Mouse (Mus musculus) stomach, embryonic 15.5 days (tissue): ENCODE results near the gene Senp8. TPM values are rescaled to one million over a fixed set of nuclear protein-coding genes. Genes with fewer than 3 reads are reported as not detected.

Experiments
- ATAC-seq: fragments of 200-750 bp; cut with Nextera tagmentation; 2 replicates; pipeline ENCODE4 v1.8.0; 2017; ENCODE audit warnings: low read depth, moderate number of reproducible peaks, moderate TSS enrichment; ENCODE audit not compliant: insufficient read depth, low FRiP score
- H3K27ac ChIP-seq: fragments of 300-500 bp; sonication (generic); 2 replicates; pipeline ENCODE4 v1.5.1; 2015; ENCODE audit warnings: mild to moderate bottlenecking, inconsistent platforms
- H3K27me3 ChIP-seq: fragments of 300-500 bp; sonication (generic); replicated peaks from 2 replicates; pipeline ENCODE4 v1.6.1; 2015; ENCODE audit warnings: inconsistent platforms
- H3K36me3 ChIP-seq: fragments of 300-500 bp; sonication (generic); 2 replicates; pipeline ENCODE4 v1.6.1; 2015; ENCODE audit warnings: inconsistent platforms
- H3K4me1 ChIP-seq: fragments of 300-500 bp; sonication (generic); 2 replicates; pipeline ENCODE4 v1.6.1; 2015; ENCODE audit warnings: inconsistent platforms
- H3K4me2 ChIP-seq: fragments of 300-500 bp; sonication (generic); 2 replicates; pipeline ENCODE4 v1.6.1; 2015; ENCODE audit warnings: mild to moderate bottlenecking, inconsistent platforms
- H3K4me3 ChIP-seq: fragments of 300-500 bp; sonication (generic); replicated peaks from 2 replicates; pipeline ENCODE4 v1.5.1; 2015; ENCODE audit warnings: inconsistent platforms
- H3K9ac ChIP-seq: fragments of 300-500 bp; sonication (generic); 2 replicates; pipeline ENCODE4 v1.6.1; 2015; ENCODE audit warnings: inconsistent platforms
- H3K9me3 ChIP-seq: fragments of 300-500 bp; sonication (generic); 2 replicates; pipeline ENCODE4 v1.6.1; 2016; ENCODE audit warnings: inconsistent platforms
- WGBS: fragments of 180-500 bp; shearing (Covaris S2); methylation state at CpG from one replicate; pipeline ENCODE4 v1.1.7; 2015; 5-methylcytosine and 5-hydroxymethylcytosine counted together
- polyA plus RNA-seq: library from polyadenylated mRNA; unstranded; fragments of >200 nt; fragmentation: Nextera tagmentation; extraction: Ambion mirVana; gene quantifications from 2 replicates; pipeline ENCODE4 v1.2.1, GENCODE M21; 2015

The Senp8 gene
- polyA plus RNA-seq, 1 experiment from 2014 or later, result 10.0 TPM

GRCm38 (mm10) chr9:59740593-59740992 is 9.9 kb downstream of the Senp8 start:
- Histone ChIP-seq H3K9ac (no peak overlapping the region), H3K27me3 (no peaks in the 10 kb centered on the region), H3K4me3 (no peak overlapping the region), H3K4me1 (no peaks in the 10 kb centered on the region), H3K9me3 (no peaks in the 10 kb centered on the region), H3K36me3 (no peaks in the 10 kb centered on the region), H3K4me2 (no peak overlapping the region), H3K27ac (no peak overlapping the region)
- ATAC-seq, result no peak
- 68% methylated on average over 2 of the region's 2 CpGs for WGBS

- ATAC-seq, result no peak
Measured at GRCm38 (mm10) chr9:59735394-59735793, 15.1 kb downstream of the Senp8 start.

GRCm38 (mm10) chr9:59733075-59733474 is 17.4 kb downstream of the Senp8 start:
- ATAC-seq, result no peak

More at GRCm38 (mm10) chr9:59735394-59735793, 15.1 kb downstream of the Senp8 start:
- Histone ChIP-seq H3K4me3 (no peak overlapping the region), H3K27me3 (no peaks in the 10 kb centered on the region), H3K36me3 (no peaks in the 10 kb centered on the region), H3K27ac (no peak overlapping the region), H3K9me3 (no peaks in the 10 kb centered on the region), H3K4me1 (no peaks in the 10 kb centered on the region), H3K4me2 (no peak overlapping the region), H3K9ac (no peak overlapping the region)
- WGBS, result 30% methylated on average over 4 of the region's 4 CpGs

GRCm38 (mm10) chr9:59731136-59731535 is 19.4 kb downstream of the Senp8 start:
- Histone ChIP-seq H3K4me3 (no peak overlapping the region), H3K27ac (no peak overlapping the region), H3K9me3 (no peaks in the 10 kb centered on the region), H3K27me3 (no peaks in the 10 kb centered on the region), H3K9ac (no peak overlapping the region), H3K36me3 (no peaks in the 10 kb centered on the region), H3K4me2 (no peak overlapping the region), H3K4me1 (no peaks in the 10 kb centered on the region)
- WGBS, result 88% methylated on average over 5 of the region's 5 CpGs
- no peak for ATAC-seq

More at GRCm38 (mm10) chr9:59733075-59733474, 17.4 kb downstream of the Senp8 start:
- Histone ChIP-seq H3K4me3 (no peak overlapping the region), H3K9me3 (no peaks in the 10 kb centered on the region), H3K27me3 (no peaks in the 10 kb centered on the region), H3K9ac (no peak overlapping the region), H3K36me3 (no peaks in the 10 kb centered on the region), H3K4me2 (no peak overlapping the region), H3K27ac (peak overlapping the region; percentile 41; the same call in 1 of the 2 replicates), H3K4me1 (no peaks in the 10 kb centered on the region)
- WGBS, result 59% methylated on average over 6 of the region's 6 CpGs

GRCm38 (mm10) chr9:59727569-59728286 is 22.8 kb downstream of the Senp8 start:
- no peak for ATAC-seq
- no peak overlapping the region for H3K27ac ChIP-seq
- H3K27me3 ChIP-seq, result no peaks in the 10 kb centered on the region
- no peaks in the 10 kb centered on the region for H3K9me3 ChIP-seq
- H3K4me1 ChIP-seq, result peaks cover 10% of the 10 kb centered on the region
- no peak overlapping the region for H3K4me2 ChIP-seq
- H3K4me3 ChIP-seq, result no peak overlapping the region
- H3K9ac ChIP-seq, result no peak overlapping the region
- WGBS, result 79% methylated on average over 11 of the region's 11 CpGs
- H3K36me3 ChIP-seq, result no peaks in the 10 kb centered on the region

- H3K27ac ChIP-seq, result no peak overlapping the region
- H3K9ac ChIP-seq, result no peak overlapping the region
- WGBS, result 72% methylated on average over 10 of the region's 10 CpGs
- no peaks in the 10 kb centered on the region for H3K9me3 ChIP-seq
- no peak overlapping the region for H3K4me3 ChIP-seq
- H3K4me2 ChIP-seq, result no peak overlapping the region
- no peak for ATAC-seq
- no peaks in the 10 kb centered on the region for H3K36me3 ChIP-seq
- H3K4me1 ChIP-seq, result peaks cover 10% of the 10 kb centered on the region
- no peaks in the 10 kb centered on the region for H3K27me3 ChIP-seq
Measured at GRCm38 (mm10) chr9:59725515-59725914, 25.0 kb downstream of the Senp8 start.

GRCm38 (mm10) chr9:59723791-59724442 is 26.6 kb downstream of the Senp8 start:
- 0 out of 2 replicates have a peak, but pooled peaks have one; percentile 31 for ATAC-seq
- H3K27ac ChIP-seq, result 0 out of 2 replicates have a peak overlapping the region, but pooled peaks have one; percentile 7

GRCm38 (mm10) chr9:59723096-59723657 is 27.3 kb downstream of the Senp8 start:
- peak overlapping the region; percentile 14; the same call in 1 of the 2 replicates for H3K4me3 ChIP-seq
- H3K9me3 ChIP-seq, result no peaks in the 10 kb centered on the region
- H3K9ac ChIP-seq, result no peak overlapping the region
- H3K27ac ChIP-seq, result 0 out of 2 replicates have a peak overlapping the region, but pooled peaks have one; percentile 7
- peak; percentile 50; the same call in 1 of the 2 replicates for ATAC-seq
- H3K4me2 ChIP-seq, result peak overlapping the region; percentile 48
- H3K4me1 ChIP-seq, result peaks cover 10% of the 10 kb centered on the region
- WGBS, result 15% methylated on average over 10 of the region's 10 CpGs
- H3K27me3 ChIP-seq, result no peaks in the 10 kb centered on the region
- no peaks in the 10 kb centered on the region for H3K36me3 ChIP-seq

More at GRCm38 (mm10) chr9:59723791-59724442, 26.6 kb downstream of the Senp8 start:
- H3K9ac ChIP-seq, result no peak overlapping the region
- H3K4me3 ChIP-seq, result no peak overlapping the region
- no peaks in the 10 kb centered on the region for H3K27me3 ChIP-seq
- peaks cover 10% of the 10 kb centered on the region for H3K4me1 ChIP-seq
- no peaks in the 10 kb centered on the region for H3K9me3 ChIP-seq
- 49% methylated on average over 8 of the region's 8 CpGs for WGBS
- H3K36me3 ChIP-seq, result no peaks in the 10 kb centered on the region
- no peak overlapping the region for H3K4me2 ChIP-seq

GRCm38 (mm10) chr9:59721144-59721543 is 29.4 kb downstream of the Senp8 start:
- peaks cover 10% of the 10 kb centered on the region for H3K4me1 ChIP-seq
- H3K9ac ChIP-seq, result no peak overlapping the region
- no peaks in the 10 kb centered on the region for H3K9me3 ChIP-seq
- no peak overlapping the region for H3K4me3 ChIP-seq
- H3K4me2 ChIP-seq, result no peak overlapping the region
- ATAC-seq, result no peak
- H3K27ac ChIP-seq, result no peak overlapping the region
- 80% methylated on average over 5 of the region's 5 CpGs for WGBS
- no peaks in the 10 kb centered on the region for H3K36me3 ChIP-seq
- H3K27me3 ChIP-seq, result no peaks in the 10 kb centered on the region

GRCm38 (mm10) chr9:59718237-59718636 is 32.3 kb downstream of the Senp8 start:
- no peaks in the 10 kb centered on the region for H3K36me3 ChIP-seq
- no peak overlapping the region for H3K4me2 ChIP-seq
- no peak overlapping the region for H3K4me3 ChIP-seq
- H3K27me3 ChIP-seq, result no peaks in the 10 kb centered on the region
- H3K4me1 ChIP-seq, result peaks cover 3% of the 10 kb centered on the region; the same call in 1 of the 2 replicates
- H3K9ac ChIP-seq, result no peak overlapping the region
- H3K27ac ChIP-seq, result no peak overlapping the region
- WGBS, result 89% methylated on average over 4 of the region's 4 CpGs
- no peaks in the 10 kb centered on the region for H3K9me3 ChIP-seq
- no peak for ATAC-seq

- WGBS, result 57% methylated on average over 7 of the region's 7 CpGs
- Histone ChIP-seq H3K4me1 (no peaks in the 10 kb centered on the region; the same call in 1 of the 2 replicates), H3K27ac (no peak overlapping the region), H3K4me3 (no peak overlapping the region), H3K4me2 (no peak overlapping the region), H3K36me3 (no peaks in the 10 kb centered on the region), H3K27me3 (no peaks in the 10 kb centered on the region), H3K9me3 (no peaks in the 10 kb centered on the region), H3K9ac (no peak overlapping the region)
- ATAC-seq, result no peak
Measured at GRCm38 (mm10) chr9:59716275-59716898, 34.1 kb downstream of the Senp8 start.
